Mouse (Mus musculus): Measurements from ENCODE around the gene Ggt5. TPM values are rescaled to one million over a fixed set of nuclear protein-coding genes. Genes with fewer than 3 reads are reported as not detected.
A peak's percentile ranks its signal among the peaks of the same experiment; 100 is the strongest.

The Ggt5 gene
- total RNA-seq (2021), result 1 to 10 TPM; 2.3 TPM
- long read RNA-seq, experiment 1, partial matches to known transcripts, result 0 of 7 reads
- long read RNA-seq, experiment 1, other reads (novel, unspliced or antisense), result 7 of 7 reads
- long read RNA-seq, experiment 2, full-length matches to known transcripts, result 2 of 10 reads
- long read RNA-seq, experiment 2, partial matches to known transcripts, result 2 of 10 reads
- long read RNA-seq, experiment 2, other reads (novel, unspliced or antisense), result 6 of 10 reads

DNA sequence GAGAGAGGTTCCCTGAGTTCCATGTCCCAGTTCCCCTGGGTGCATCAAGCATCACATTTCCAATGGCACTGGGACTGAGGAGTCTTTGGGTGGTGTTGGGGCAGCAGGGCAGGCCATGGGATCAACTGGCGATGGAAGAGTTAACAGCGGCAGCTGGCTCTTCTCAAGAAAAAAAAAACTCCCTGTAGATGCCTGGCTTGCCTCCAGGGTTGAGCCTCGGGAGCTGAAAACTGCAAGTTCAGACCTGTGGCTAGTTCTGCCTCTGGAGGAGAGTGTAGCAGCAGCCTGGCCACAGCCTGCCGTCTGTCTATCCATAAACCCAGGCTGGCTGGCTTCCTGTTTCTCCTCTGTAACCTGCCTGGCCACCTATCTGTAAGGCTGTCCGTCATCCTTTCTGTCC lies at the start of gene Ggt5:
Ggt5 (plus strand) TSS at position 212 of the 400 bp plus-strand sequence.
- H3K4me3 ChIP-seq, result peak within 1 kb of the TSS; percentile 35; the same call in 1 of the 2 replicates
- DNase-seq (ENCODE audit: low spot score in 2 of 2), result no peak
- no peak for TF ChIP-seq CTCF (conservative IDR thresholded peaks at IDR 0.05)
- peak within 1 kb of the TSS; percentile 59; the same call in 1 of the 2 replicates for H3K27ac ChIP-seq

DNA sequence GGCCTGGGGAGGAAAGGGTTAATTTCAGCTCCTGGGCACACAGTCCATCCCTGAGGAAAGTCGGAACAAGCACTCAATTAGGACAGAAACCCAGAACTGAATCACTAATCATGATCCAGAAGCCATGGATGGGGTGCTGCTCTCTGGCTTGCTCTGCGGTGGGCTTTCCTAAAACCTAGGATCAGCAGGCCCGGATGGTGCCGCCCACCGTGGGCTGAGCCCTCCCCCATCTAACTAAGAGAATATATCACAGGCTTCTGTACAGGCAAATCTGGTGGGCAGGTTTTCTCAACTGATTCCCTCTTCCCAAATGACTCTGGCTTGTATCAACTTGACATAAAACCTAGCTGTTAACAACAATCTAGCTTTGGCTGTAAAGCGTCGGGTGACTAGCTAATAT lies 41.2 kb upstream of the Ggt5 start:
- no peak for DNase-seq (ENCODE audit: low spot score in 2 of 2)
- Histone ChIP-seq H3K4me3 (no peak overlapping the region), H3K27ac (no peak overlapping the region)
- no peak for TF ChIP-seq CTCF (conservative IDR thresholded peaks at IDR 0.05)

GRCm38 (mm10) chr10:75548486-75548885 lies 40.7 kb upstream of the Ggt5 start:
- peak; percentile 17 for TF ChIP-seq CTCF (conservative IDR thresholded peaks at IDR 0.05)
- DNase-seq (ENCODE audit: low spot score in 2 of 2), result no peak
- no peak overlapping the region for H3K4me3 ChIP-seq
- H3K27ac ChIP-seq, result no peak overlapping the region

DNA sequence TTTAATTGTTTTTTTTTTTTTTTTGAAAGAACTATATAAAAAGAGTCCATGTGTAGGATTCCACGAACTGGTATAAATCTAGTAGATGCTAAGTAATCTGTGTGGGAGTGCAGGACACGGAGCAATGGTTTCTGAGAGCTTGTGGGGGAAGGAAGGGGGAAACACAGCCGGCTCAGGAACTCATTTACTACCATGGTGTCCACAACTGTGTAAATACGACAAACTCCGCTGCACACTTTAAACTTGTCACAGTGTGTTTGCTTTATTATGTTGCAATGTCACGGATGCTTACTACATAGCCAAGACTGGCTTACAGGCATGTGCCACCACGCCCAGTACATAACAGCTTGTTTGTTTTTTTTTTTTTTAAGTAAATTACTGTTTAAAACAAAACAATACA lies 39.3 kb upstream of the Ggt5 start:
- Histone ChIP-seq H3K27ac (no peak overlapping the region), H3K4me3 (no peak overlapping the region)
- DNase-seq (ENCODE audit: low spot score in 2 of 2), result no peak
- no peak for TF ChIP-seq CTCF (conservative IDR thresholded peaks at IDR 0.05)

DNA sequence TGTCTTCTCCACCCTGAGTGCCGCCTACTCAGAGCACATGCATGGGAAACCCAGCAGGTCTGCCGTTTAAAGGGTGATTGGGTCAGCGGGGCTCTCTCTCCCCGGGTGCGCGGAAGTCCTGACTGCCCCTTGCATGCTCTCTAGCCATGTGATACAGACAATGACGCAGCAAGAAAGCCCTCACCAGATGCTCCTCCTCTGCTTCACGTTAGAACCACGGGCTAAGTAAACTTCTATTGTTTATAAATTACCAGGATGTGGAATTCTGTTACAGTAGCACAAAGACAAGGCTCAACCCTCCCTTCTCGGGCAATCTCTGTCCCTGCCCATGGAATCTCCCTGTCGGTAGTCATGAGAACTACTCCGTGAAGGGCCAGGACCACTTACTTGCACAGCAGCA lies 38.0 kb upstream of the Ggt5 start:
- Histone ChIP-seq H3K4me3 (no peak overlapping the region), H3K27ac (no peak overlapping the region)
- TF ChIP-seq CTCF (conservative IDR thresholded peaks at IDR 0.05), result peak; percentile 26; the same call in 1 of the 2 replicates
- no peak for DNase-seq (ENCODE audit: low spot score in 2 of 2)

DNA sequence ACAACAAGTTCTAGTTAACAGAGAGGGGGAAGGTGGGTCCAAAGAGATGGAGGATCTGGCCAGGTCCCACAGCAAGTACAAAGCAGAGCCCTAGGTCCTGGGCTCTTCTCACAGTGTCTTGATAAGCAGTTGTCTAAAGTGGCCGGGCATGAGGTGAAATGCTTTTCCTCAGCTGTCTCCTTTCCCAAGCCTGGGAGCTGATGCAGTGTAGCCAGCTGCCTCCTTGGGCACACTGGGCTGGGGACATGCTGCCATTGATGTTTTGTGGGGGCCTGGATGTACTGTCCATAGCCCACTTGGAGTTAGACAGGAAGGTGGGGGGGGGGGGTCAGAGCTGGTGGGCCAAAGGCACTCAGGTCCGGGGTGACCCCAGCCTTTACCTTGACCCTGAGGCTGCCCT lies 37.0 kb upstream of the Ggt5 start:
- no peak for DNase-seq (ENCODE audit: low spot score in 2 of 2)
- Histone ChIP-seq H3K27ac (no peak overlapping the region), H3K4me3 (no peak overlapping the region)
- no peak for TF ChIP-seq CTCF (conservative IDR thresholded peaks at IDR 0.05)

- H3K4me3 ChIP-seq, result no peak overlapping the region
- no peak for DNase-seq (ENCODE audit: low spot score in 2 of 2)
- no peak for TF ChIP-seq CTCF (conservative IDR thresholded peaks at IDR 0.05)
These were observed 36.3 kb upstream of the Ggt5 start for GRCm38 (mm10) chr10:75552701-75553450.

DNA sequence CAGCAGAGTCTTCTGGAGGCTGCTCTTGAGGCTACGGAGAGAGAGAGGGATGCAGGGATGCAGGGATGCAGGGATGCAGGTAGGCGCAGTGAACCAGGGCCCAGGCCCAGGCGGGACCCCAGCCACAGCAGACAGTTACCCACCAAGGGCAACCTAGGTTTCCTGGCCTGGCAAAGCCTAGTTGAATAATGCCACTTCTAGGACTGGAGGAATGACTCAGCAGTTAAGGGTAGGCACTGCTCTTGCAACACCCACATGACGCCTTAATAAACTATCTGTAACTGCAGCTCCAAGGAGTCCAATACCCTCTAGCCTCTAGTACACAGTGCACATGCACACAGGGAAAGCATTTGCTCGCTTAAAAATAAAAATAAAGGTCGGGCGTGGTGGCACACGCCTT lies 35.0 kb upstream of the Ggt5 start:
- Histone ChIP-seq H3K4me3 (no peak overlapping the region), H3K27ac (no peak overlapping the region)
- DNase-seq (ENCODE audit: low spot score in 2 of 2), result no peak
- no peak for TF ChIP-seq CTCF (conservative IDR thresholded peaks at IDR 0.05)

More at GRCm38 (mm10) chr10:75552701-75553450, 36.3 kb upstream of the Ggt5 start:
- H3K27ac ChIP-seq, result no peak overlapping the region

DNA sequence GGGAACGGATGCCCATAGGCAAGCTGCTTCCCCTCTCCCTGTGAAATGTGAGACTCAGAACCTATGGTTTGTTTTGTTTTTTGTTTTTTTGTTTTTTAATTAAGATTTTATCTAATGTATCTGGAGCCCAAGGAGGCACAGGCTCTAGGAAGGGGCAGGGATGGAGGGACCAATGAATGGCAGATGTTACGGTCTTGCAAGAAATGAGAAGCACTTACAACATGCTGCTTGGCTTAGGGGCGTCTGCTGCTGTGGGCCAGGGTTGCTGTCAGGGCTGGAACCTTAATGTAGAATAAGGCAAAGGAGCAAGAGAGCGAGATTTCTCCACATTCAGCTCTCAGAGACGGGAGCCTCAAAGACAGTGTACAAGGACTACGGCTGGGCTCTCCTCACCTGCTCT lies 33.6 kb upstream of the Ggt5 start:
- DNase-seq (ENCODE audit: low spot score in 2 of 2), result no peak
- TF ChIP-seq CTCF (conservative IDR thresholded peaks at IDR 0.05), result no peak
- H3K27ac ChIP-seq, result peak overlapping the region; percentile 88
- H3K4me3 ChIP-seq, result no peak overlapping the region

GRCm38 (mm10) chr10:75556026-75556425 lies 33.1 kb upstream of the Ggt5 start:
- DNase-seq (ENCODE audit: low spot score in 2 of 2), result peak; percentile 63 to 86
- TF ChIP-seq CTCF (conservative IDR thresholded peaks at IDR 0.05), result peak; percentile 32; the same call in 1 of the 2 replicates
- Histone ChIP-seq H3K27ac (peak overlapping the region; percentile 88), H3K4me3 (no peak overlapping the region)

- peak overlapping the region; percentile 61 for H3K27ac ChIP-seq
- TF ChIP-seq CTCF (conservative IDR thresholded peaks at IDR 0.05), result no peak
- H3K4me3 ChIP-seq, result peak overlapping the region; percentile 31; the same call in 1 of the 2 replicates
- no peak for DNase-seq (ENCODE audit: low spot score in 2 of 2)
These were observed 30.6 kb upstream of the Ggt5 start for GRCm38 (mm10) chr10:75558515-75558914.

DNA sequence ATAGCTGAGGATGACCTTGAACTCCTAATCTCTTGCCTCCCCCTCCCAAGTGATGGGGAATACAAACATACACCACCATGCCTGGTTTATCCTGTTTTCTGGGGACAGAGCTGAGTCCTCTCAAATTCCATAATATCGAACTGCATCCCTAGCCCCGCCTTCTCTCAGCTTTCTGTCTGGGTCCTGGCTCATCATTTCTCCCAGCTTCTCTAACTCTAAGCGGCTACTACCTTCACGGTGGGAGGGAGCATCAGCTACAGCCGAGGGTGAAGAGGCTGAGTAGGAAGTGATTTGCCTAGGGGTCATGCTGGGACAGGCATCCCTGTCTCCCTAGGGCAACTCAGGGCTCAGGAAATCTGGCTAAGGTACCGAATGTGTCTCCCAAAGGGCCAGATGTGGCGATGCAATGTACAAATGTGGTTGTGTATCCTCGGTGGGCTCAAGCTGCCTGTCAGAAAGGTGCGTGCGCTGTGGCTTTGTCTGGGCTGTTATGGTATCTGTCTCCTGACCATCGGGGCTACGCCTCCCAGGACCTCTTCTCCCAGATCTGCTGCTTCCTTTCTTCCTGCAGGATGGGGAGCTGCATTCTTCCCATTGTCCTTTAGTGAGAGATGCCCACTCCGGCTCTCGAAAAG lies 30.0 kb upstream of the Ggt5 start:
- Histone ChIP-seq H3K4me3 (peak overlapping the region; percentile 60), H3K27ac (peak overlapping the region; percentile 78)
- DNase-seq (ENCODE audit: low spot score in 2 of 2), result no peak
- no peak for TF ChIP-seq CTCF (conservative IDR thresholded peaks at IDR 0.05)

Data from layer of hippocampus, adult 2 months (tissue).